Mouse (Mus musculus): ENCODE results near the gene Cabp7.
"Not testable (repeated sequence)": the region's sequence is repeated elsewhere in the genome, so short reads cannot be mapped to it uniquely, and the experiment has no call there.

Cabp7 gene

DNA sequence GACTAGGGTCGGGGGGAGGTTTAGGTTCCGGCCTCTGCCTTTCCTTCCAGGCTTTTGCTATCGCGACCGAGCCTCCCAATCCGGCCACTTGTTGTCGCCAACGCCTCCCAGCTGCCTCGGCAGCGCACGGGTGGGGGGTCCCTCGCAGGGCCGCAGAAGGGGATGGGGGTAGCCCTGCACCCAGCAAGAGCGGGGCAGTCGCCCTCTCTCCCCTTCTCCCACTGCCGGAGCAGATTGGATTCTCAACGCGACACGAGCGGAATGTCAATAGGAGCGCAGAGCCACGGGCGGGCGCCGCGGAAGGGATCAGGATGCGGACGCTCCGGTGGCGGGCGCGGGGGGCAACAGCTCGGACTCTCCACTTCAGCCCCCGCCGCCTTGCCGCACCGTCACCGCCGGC, 609 bp downstream of the Cabp7 start:
- DNase-seq = no peak

DNA sequence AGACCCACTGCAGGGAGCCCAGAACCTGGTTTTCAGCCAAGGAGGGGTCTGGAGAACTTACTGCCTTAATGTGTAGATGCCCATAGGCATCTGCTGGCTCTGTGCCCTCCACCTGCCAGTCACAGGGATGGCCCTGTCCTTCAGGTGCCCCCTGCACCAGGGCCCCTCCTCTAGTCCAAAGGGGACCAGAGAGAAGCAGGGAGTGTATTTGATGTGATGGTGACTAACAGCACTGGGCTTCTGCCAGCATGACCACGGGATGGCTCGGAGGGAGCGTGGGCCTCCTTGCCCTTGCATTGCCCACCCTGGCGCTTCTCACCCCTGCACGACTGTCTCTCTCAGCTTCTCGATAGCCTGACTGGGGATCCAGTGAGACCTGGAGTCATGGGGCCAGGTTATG, 1.9 kb downstream of the Cabp7 start:
- DNase-seq = no peak

DNA sequence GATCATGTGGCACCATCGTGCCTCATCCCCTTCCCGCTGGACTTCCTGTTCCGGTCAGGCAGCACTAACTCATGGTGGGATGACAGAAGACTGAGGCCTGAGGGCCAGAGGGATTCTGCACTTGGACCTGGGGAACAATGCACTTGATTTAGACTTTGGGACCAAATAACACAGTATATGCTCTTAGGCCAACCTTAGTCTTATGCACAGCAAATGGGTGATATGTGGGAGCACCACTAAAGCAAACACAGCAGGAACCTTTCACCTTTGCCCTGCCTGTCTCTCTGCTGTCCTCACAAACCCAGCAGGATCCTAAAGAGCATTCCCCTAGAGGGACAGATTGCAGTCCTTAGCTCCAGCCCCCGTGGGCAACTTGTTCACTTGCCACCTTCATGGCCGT, 5.8 kb downstream of the Cabp7 start:
- no peak for DNase-seq

DNA sequence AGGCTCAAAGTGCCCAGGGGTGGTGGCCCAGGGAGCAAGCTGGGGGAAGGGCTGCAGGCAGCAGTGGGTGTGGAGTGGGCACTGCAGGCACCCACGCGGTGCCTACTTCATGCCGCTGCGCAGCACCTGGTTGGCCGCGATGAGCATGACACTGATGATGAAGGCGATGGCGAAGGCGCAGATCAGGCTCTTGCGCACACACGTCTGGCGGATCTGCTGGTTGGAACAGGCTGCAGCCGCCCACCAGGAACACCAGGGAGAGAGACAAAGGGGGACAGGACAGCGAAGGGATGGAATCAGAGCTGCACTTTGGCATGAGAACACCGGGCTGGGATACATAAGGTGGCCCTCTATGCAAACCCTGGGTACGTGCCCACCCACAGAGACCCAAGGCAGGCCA, 7.9 kb downstream of the Cabp7 start:
- DNase-seq = no peak

DNA sequence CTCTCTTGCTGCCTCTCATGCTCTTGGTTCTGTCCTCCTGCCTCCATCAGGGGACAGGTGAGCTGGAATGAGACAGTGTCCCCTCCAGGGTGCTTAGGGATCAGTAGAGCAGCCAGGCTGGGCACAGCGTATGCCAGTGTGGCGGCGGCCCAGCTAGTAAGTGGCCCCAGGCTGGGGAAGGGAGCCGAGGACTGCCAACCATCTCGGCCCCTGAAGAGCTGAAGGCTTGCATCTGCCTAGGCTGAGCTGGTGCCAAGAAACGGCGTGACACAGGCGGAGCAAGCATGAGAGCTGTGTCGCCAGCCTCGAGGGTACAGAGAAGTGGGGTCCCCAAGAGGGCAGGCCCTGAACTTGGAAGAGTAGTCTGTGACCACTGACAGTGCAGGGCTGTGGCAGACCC, 8.9 kb downstream of the Cabp7 start:
- DNase-seq = no peak

DNA sequence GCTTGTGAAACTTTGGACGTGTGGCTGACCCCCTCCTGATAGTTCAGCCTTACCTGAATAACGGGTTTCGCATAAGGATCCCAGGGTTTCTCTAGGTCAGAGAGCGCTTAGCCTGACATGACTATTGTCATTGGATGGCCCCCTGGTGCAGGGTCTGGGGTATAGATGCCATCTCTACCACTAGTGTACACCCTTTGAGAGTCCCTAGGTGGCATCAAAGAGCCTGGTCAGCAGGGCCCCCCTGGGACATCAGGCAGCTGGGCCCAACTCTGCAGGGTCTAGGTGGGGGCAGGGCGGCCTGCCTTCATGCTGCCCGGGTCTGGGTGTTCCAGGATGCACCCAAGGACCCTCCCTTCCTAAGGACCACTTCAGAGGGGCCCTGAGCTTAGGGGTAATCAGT, 10.2 kb downstream of the Cabp7 start:
- DNase-seq = no peak

DNA sequence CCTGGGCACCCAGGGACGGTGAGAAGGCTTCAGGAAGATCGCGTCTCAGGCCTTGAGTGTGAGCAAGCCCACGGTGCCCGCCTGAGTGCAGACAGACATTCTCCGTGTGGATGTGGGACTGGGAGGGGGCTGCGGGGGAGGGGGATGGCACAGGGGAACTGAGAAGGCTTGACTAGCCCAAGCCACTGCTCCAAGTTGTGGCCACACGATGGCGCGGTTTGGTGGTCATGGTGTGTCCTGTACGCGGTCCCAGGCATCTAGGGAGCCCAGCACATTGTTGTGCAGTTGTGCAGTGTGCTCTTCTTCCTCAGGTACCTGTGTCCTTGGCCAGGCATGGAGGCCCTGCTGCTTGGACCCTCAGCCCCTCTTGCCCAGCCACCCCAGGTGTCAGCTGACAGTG, 12.4 kb downstream of the Cabp7 start:
- no peak for DNase-seq

DNA sequence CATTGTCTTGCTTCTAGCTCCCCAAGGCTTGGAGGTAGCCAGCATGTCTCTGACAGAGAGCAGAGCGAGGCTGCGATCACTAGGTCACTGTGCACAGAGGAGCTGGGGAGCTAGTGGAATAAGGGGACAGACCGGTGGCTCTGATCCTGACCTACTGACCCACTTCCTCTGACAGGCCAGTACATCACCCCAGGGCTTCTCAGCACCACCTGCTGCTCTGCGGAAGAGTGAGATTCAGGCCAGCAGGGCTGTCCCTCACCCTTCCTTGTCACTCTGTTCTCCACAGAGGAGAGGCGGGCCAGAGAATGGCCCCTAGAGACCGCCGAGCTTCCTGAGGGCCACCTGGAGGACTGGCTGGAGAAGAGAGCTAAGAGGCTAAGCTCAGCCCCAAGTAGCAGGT, 14.8 kb downstream of the Cabp7 start:
- no peak for DNase-seq

DNA sequence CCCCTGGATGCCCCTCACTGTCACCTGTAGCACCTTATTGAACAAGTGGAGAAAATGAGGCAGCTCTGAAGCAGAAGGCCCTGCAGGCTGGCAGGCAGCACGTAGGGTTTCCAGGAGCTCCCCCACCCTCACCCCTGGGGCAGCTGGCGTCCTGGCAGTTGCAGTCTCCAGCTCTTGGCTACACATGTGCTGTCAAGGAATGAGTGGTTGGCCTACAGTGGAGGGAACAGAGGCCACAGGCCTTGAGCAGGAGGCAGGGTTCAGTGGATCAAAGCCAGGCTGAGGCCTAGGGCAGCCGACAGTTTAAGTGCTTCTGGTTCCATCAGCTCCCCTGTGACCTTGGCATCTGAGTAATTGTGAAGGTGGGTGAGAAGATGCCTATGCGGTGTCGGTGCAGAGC, 15.7 kb downstream of the Cabp7 start:
- no peak for DNase-seq

DNA sequence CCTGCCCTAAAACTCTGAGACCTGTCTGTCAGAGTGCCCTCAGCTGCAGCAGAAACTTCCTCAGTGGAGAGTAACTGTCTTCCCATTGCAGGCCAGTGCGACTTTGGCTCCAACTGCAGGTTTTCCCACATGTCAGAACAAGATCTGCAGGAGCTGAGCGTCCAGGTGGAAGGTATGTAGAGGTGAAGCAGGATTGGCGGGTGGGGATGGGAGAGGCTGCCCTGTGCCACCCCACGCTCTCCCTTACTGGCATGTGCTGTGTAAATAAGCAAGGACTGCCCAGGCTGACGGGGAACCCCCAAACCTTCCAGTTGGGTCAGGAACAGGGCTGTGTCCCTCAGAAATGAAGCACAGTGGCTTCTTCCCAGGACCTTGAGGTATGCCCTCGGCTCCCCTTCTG, 16.5 kb downstream of the Cabp7 start:
- DNase-seq = no peak

DNA sequence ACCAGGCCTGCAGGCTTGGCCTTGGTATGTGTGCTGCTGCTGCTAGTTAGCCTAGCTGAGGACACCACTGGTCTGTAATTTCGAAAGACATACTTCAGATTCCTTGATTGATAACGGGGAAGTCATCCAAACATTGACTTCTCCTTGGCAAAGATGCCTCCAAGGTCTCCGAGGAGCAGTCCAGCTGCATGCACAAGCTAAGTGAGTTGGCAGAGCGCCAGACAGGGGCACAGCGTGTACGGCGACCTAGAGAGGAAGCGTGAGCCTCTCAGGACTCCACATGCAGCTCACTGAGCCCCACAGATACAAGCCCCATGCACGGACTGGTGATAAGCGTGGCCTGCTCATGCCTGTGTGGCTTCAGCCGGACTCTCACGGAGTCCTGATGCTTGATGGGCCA, 17.0 kb downstream of the Cabp7 start:
- no peak for DNase-seq

DNA sequence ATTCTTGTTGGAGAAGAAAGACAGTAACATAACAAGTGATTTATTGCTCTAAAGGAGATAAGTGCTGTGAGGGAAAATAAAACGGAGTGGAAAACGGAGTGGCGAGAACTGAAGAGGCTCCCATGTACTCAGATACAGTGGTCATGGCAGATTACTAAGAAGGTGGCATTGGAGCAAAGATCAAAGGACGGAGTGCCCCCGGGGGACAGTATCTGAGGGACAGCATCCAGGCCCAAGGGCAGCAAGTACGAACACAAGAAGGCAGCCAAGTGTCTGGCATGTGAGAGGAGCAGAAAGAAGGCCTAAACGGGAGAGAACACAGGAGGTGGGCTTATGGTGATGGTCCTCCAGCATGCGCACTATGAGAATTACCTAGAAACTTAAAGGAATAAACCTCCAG, 24.9 kb downstream of the Cabp7 start:
- no peak for DNase-seq

DNA sequence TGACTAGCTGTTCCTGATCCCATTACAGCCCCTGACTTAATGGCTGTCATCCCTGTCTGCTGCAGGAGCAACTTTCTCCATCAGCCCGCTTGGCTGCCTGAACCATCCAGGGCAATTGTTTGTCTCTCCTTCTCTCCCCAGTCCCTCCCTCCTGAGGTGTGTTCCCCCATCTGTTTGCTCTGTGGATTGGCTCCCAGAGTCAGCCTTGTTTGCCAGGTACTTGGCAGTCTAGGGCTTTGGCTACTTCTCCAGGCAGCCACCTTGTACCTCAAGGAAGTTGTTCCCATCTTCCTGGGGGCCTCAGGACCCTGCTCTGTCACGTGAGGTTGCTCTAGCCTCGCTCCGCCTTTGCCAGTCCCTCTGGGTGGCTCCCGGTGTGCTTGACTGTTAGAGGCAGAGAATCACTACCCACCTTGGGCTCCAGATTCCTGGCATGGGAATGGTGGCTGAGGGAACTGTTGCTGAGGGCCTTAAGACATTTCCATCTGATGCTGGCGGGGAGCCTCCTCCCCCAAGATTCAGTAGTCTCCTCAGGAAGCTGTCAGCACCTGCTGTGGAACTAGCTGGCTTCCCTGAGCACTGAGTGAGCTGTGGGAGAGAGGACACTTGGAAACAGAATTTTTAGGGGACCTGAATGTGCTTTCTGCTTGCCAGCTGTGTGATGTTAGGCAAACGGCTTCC, 25.5 kb downstream of the Cabp7 start:
- no peak for DNase-seq

DNA sequence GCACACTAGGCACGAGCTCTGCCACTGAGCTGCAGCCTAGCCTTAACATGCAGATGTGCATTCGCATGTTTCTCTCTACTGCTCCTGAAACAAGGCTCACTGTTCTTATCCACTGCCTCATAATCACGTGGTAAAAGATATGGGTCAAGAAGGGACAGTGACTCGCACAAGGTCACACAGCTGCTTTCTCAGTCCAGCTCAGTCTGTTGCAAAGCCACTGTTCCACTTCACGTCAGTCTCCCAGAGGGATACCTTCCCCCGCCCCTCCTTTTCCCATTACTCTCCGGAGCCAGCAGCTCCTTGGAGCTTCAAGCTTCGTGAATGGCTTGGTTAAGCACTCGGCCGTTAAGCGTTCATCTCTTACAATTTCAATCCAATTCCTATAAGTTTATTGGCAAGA, 26.2 kb downstream of the Cabp7 start:
- no peak for DNase-seq

DNA sequence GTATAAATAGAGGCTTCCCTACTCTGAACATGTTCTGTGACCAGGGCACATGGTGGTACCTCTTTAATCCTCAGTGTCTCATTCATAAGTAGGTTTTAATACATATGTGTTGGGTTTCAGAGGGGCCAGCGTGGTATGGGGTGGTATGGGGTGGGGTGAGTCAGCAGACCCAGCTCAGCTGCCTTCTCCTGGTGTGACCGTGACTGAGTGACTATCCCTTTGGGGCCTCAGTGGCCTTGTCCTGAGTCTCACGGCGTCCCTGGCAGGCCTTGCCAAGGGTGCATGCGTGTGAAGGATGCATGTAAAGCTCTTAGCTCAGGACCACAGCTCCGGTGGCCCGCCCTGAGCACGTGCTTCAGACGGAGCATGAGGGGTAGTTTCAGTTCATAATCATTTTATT, 26.6 kb downstream of the Cabp7 start:
- no peak for DNase-seq

DNA sequence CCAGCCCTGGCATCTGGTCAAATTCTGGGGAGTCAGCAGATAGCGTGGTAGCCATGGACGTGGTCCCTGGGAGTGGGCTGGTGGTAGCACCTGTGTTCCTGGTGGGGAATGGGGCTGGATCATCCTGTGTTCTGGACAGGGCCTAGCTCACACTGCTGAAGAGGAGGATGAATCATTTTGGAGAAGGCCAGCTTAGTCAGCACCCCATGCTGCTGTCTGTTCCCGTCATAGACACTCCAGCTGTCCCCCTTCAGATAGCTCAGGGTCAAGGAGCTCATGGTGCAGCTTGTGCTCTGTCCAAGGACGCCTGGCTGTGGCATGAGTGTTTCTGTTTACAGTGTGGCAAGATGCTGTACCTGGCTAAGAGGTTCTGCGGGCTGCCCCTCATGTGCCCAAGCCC, 28.0 kb downstream of the Cabp7 start:
- no peak for DNase-seq

DNA sequence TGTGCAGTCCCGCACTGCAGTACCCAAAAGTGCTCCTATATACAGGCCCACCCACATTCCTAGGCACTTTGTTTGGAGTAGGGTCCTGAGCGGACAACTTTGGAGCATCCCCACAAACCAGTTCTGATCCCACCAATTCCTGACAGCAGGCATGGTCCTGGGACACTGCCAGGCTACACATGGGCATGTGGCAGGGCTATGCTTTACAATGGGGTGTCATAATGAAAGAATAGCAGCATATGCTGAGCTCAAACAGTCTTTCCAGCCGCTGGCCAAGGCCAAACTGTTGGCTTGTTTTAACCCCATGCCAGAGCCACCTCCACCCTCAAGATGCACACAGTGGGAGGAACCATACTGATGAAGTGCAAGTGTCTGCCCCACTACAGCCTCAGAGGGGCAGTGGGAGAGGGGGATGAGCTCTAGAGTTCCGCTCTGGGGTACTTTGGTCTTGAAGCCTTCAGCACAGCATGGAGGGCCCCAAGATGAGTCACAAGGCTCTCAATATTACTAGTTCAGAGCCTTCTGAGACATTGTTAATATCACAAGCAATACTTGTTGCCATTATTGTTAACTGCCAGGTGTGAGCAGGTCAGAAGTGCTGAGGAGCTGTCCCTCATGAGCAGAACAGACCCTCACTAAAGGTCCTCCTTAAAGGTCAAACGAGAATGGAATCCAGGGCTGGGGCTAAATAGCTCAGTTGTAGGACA, 29.9 kb downstream of the Cabp7 start:
- DNase-seq = no peak

DNA sequence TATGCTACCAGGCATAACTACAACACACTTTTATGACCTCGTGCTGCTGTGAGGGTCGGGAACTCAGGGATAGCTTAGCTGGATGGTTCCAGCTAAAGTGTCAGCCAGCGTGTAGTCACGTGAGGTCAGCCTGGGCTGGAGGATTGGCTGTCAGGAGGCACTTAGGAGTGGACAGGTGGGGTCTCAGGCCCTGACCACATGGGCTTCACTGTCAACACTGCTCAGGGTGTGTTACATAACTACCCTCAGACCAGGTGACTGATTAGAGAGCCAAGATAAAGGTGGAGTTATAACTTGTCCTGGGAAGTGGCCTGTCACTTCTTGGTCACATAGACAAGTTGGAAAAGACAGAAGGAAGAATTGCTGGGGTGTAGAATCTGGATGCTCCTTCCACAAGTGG, 31.0 kb downstream of the Cabp7 start:
- no peak for DNase-seq

DNA sequence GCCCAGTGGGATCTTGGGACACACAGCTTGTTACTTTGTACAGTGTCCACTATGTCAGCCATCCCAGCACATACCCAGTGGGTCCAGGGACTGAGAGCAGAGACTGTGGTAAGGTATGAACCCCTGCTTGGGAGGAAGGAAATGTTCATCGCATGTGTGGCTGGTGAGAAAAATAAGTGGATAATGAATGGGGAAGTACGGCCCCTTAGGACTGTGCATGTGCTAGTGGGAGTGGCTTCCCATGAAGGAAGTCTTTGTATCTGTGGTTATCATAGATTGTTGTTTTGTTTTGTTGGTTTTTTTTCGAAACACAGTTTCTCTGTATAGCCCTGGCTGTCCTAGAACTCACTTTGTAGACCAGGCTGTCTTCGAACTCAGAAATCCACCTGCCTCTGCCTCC, 31.9 kb downstream of the Cabp7 start:
- no peak for DNase-seq

DNA sequence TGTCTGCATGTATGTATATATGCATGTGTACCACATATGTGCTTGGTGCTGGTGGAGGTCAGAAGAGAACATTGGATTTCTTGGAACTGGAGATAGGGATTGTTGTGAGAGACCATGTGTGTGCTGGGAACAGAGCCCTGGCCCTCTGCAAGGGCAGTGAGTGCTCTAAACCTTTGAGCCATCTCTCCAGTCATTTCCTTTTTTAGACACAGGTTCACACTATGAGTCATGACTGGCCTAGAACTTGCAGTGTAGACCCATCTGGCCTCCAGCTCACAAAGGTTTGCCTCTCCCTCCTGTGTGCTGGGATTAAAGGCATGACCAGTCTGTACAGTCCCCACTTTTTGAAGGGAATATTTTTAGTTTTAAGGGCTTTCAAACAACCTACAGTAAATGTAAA, 33.8 kb downstream of the Cabp7 start:
- no peak for DNase-seq

DNA sequence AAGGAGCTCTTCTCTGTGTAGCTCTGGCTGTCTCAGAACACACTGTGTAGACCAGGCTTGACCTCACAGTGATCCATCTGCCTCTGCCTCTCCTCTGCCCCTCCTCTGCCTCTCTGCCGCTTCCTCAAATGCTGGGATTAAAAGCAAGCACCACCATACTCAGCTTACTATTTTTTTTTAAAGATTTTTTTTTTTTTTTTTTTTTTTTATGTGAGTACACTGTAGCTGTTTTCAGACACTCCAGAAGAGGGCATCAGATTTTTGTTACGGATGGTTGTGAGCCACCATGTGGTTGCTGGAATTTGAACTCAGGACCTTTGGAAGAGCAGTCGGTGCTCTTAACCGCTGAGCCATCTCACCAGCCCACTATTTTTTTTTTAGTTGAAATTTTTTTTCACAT, 36.4 kb downstream of the Cabp7 start:
- DNase-seq = not testable (repeated sequence)

DNA sequence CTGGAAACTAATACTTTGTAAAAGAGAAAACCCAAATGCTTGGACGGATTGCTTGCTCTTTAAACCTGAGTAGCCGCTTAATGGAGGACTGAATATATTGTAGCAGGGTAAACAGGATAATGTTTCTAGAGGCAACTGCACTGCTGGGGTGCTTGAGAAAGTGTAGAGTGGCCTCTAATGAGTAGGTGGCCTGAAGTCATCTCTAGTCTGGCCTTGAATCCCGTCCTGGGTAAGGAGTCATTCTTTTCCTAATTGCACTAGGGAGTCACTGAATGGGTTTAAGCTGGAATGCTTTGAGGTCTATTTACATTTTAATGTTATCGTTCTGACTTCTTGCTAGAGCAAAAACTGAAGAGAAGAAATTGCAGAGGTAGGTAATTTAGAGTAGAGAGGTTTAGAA, 41.4 kb downstream of the Cabp7 start:
- DNase-seq = no peak

DNA sequence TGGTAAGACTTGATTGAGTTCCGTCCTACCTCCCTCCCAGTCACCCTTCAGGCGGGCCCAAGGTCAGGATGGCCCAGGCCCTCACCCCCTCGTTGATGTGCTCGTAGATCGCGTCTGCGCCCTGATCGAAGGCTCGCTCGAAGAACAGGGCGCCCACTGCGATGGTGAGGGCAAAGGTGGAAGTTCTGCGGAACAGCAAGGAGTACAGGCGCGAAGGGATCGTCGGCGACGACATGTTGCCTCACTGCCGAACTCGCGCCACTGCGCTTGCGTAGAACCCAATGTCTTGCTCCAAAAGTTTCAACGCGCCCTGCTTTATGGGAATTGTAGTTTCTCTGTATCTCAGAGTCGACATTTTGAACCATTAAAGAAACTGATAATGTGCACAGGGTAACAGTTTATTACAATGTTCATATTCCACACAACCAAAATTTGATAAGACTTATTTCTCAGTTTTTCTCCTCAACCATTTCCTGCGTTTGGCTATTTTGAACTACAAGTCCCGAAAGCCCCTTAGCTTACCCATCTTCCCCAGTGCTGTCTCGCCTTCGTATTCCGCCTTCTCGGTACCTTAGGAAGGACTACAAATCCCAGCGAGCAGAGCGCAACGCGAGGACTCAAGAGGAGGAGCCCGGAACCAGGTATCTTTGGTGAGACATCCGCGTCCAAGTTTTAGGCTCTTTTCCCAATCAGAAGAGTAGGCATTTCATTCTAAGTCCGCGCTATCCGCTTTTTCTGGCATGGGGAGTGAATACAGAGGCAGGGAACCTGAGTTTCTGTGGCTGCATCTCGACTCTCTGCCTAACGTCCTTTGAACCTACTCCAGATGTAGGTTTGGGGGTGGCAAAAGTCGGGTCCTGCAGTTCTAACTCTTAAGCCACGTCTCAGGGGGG, 42.3 kb downstream of the Cabp7 start, which contains the start of the genes Uqcr10 and Zmat5:
Uqcr10 (minus strand) TSS at position 271 of the 893 bp plus-strand sequence.
Zmat5 (plus strand) TSS at position 607 of the 893 bp plus-strand sequence.
- peak; percentile 94 for DNase-seq

DNA sequence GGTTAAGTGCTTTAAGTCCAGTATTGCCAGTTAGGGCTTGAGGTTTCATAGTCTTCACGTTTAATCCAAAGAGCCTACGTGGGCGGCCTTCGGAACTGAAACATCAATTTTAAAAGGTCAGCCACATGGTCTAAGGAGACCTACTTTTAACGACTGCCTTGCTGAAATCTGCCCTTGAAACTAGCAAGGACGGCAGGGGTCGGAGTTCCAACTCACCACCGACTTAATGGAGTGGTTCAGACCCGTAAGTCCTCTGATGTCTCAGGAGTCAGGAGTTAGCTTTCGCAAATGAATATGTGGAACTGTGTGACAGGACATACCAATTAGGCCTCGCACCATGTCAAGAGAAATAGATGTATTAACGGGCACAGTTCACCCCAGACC, 42.9 kb downstream of the Cabp7 start:
- no peak for DNase-seq
